Mouse (Mus musculus) liver, embryonic 14.5 days (tissue): Measurements from ENCODE around the gene Noxa1. TPM values are rescaled to one million over a fixed set of nuclear protein-coding genes. Genes with fewer than 3 reads are reported as not detected.

Experiments
- ATAC-seq: fragments of 200-750 bp; cut with Nextera tagmentation; 2 replicates; pipeline ENCODE4 v1.8.0; 2017; ENCODE audit warnings: moderate number of reproducible peaks, mild to moderate bottlenecking, moderate library complexity; ENCODE audit not compliant: insufficient read depth
- DNase-seq, 3 experiments: peaks; one replicate each; pipeline ENCODE4 v3.0.0-alpha.2; 2012 to 2013; ENCODE audit warnings: low read depth in 3 of 3, low spot score in 3 of 3
- H3K27ac ChIP-seq: fragments of 300-500 bp; sonication (generic); 2 replicates; pipeline ENCODE4 v1.5.1; 2014; ENCODE audit warnings: moderate library complexity, mild to moderate bottlenecking, control low read depth, inconsistent platforms
- H3K27me3 ChIP-seq: fragments of 300-500 bp; sonication (generic); 2 replicates; pipeline ENCODE4 v1.6.1; 2014; ENCODE audit warnings: mild to moderate bottlenecking, low read length, moderate library complexity; ENCODE audit not compliant: control insufficient read depth, insufficient read depth
- H3K36me3 ChIP-seq: fragments of 300-500 bp; sonication (generic); replicated peaks from 2 replicates; pipeline ENCODE4 v1.6.1; 2014; ENCODE audit warnings: low read depth; ENCODE audit not compliant: control insufficient read depth, insufficient read depth
- H3K4me1 ChIP-seq, 2 experiments: fragments of 200-500 bp in 1 of 2; fragments of 300-500 bp in 1 of 2; sonication (generic) in 1 of 2; replicated peaks; 2 replicates each; pipeline ENCODE4 v1.6.1; 2012 to 2014; ENCODE audit warnings: antibody characterized with exemption in 1 of 2, inconsistent platforms in 1 of 2, low read length in 1 of 2; ENCODE audit not compliant: control insufficient read depth in 2 of 2, insufficient read depth in 2 of 2
- H3K4me2 ChIP-seq: fragments of 300-500 bp; sonication (generic); 2 replicates; pipeline ENCODE4 v1.6.1; 2014; ENCODE audit warnings: low read depth, mild to moderate bottlenecking, control low read depth, moderate library complexity
- H3K4me3 ChIP-seq, 2 experiments: fragments of 200-500 bp in 1 of 2; fragments of 300-500 bp in 1 of 2; sonication (generic) in 1 of 2; 2 replicates each; pipeline ENCODE4 v1.5.1; 2012 to 2014; ENCODE audit warnings: low read depth in 2 of 2, low read length in 2 of 2, mild to moderate bottlenecking in 2 of 2, control low read depth in 1 of 2, inconsistent platforms in 1 of 2, moderate library complexity in 1 of 2; ENCODE audit not compliant: insufficient read depth in 1 of 2
- H3K9ac ChIP-seq: fragments of 300-500 bp; sonication (generic); replicated peaks from 2 replicates; pipeline ENCODE4 v1.6.1; 2014; ENCODE audit warnings: mild to moderate bottlenecking, control low read depth, moderate library complexity
- H3K9me3 ChIP-seq: fragments of 300-500 bp; sonication (generic); 2 replicates; pipeline ENCODE4 v1.6.1; 2016; ENCODE audit warnings: low read length, mixed read lengths; ENCODE audit not compliant: control insufficient read depth
- CTCF ChIP-seq: IDR thresholded peaks from 2 replicates; pipeline ENCODE4 v1.5.1; 2016; ENCODE audit warnings: antibody characterized with exemption, low read depth, control low read depth
- EP300 ChIP-seq: IDR thresholded peaks from 2 replicates; pipeline ENCODE4 v1.6.1; 2016; ENCODE audit warnings: antibody characterized with exemption, low read depth
- whole genome bisulfite sequencing: fragments of 180-500 bp; shearing (Covaris S2); extraction: QIAGEN DNeasy Blood & Tissue Kit; methylation state at CpG from one replicate; pipeline ENCODE4 v1.1.7; 2014; ENCODE audit not compliant: insufficient replicate concordance; 5-methylcytosine and 5-hydroxymethylcytosine counted together
- polyA plus RNA-seq, 2 experiments: library from polyadenylated mRNA; depleted of rRNA in 1 of 2; stranded (reverse) in 1 of 2; unstranded in 1 of 2; fragments of >200 nt; fragmentation: Nextera tagmentation in 1 of 2; extraction: Ambion mirVana in 1 of 2; gene quantifications; 2 replicates each; pipeline versions ENCODE4 v1.2.1 to v1.2.3; 2012 to 2014

Noxa1 gene
- polyA plus RNA-seq, 2 experiments, result 1.1 to 1.8 TPM

DNA sequence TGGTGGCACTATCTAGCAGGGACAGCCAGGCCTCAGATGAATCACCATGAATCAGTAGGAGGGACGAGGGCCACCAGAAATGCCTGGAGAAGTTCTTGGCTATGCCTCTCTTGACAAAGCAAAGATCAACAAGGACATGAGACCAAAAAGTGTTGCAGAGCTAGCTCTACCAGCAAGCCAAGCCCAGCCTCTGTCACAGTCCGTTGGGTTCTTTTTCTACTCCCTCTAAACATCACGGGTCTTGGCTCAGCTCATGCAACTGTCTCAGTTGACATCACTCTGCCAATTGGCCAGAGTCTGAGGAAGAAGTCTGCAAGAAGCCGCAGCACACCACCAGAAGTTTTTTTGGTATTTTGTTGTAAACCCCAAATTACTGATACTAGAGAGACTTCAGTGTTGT, 19.4 kb downstream of the Noxa1 start:
- DNase-seq (no peak), ATAC-seq (no peak)
- WGBS, result 58% methylated on average over 4 of the region's 4 CpGs
- Histone ChIP-seq H3K4me3 (no peak overlapping the region), H3K27me3 (no peaks in the 10 kb centered on the region), H3K9me3 (no peaks in the 10 kb centered on the region), H3K27ac (no peak overlapping the region), H3K4me1 (peaks cover 0 to 5% of the 10 kb centered on the region in 2 experiments; a peak in 1 of 4 replicates), H3K9ac (no peak overlapping the region), H3K36me3 (no peaks in the 10 kb centered on the region), H3K4me2 (no peak overlapping the region)
- TF ChIP-seq EP300 (no peak), CTCF (no peak)

DNA sequence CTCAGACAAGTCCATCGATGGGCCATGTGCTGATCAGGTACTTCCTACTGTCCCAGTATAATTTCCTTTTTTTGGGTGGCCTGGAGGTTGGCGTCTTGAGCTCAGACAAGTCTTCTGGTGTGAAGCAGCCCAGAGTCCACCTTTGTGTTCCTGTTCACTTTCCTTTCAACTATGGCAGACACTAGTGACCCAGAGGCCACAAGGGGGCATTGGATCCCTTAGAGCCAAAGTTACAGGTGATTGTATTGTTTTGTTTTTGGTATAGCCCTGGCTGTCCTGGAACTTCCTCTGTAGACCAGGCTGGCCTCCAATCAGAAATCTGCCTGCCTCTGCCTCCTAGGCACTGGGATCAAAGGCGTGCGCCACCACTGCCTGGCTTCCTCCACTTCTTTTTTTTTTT, 22.6 kb downstream of the Noxa1 start:
- no peak overlapping the region for H3K4me3 ChIP-seq
- no peaks in the 10 kb centered on the region for H3K36me3 ChIP-seq
- ATAC-seq (no peak), DNase-seq (no peak)
- H3K4me1 ChIP-seq, result 0 out of 4 replicates have a peak, but pooled peaks cover 0 to 2% of the 10 kb centered on the region in 2 experiments
- H3K27ac ChIP-seq, result no peak overlapping the region
- no peak overlapping the region for H3K4me2 ChIP-seq
- no peak overlapping the region for H3K9ac ChIP-seq
- no peaks in the 10 kb centered on the region for H3K9me3 ChIP-seq
- WGBS, result 63% methylated on average over 4 of the region's 4 CpGs
- H3K27me3 ChIP-seq, result no peaks in the 10 kb centered on the region
- TF ChIP-seq EP300 (no peak), CTCF (peak; percentile 28)

DNA sequence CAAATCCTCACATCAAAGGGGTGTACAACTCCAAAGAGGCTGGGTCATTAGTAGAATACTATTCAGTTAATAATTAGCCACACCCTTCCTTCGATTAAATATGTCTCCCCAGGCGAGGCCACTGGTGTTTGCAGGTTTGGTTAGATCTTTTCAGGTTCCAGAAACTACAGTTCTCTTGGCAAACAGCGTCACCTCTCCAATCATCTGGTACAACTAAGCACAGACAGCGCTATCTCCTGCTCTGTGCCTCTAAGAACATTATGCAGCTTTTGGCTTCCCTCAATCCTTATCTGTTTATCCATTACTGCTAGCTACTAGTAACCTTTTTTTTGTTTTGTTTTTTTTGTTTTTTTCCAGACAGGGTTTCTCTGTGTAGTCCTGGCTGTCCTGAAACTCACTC, 25.4 kb downstream of the Noxa1 start:
- Histone ChIP-seq H3K36me3 (no peaks in the 10 kb centered on the region), H3K4me3 (no peak overlapping the region), H3K4me1 (0 out of 4 replicates have a peak, but pooled peaks cover 0 to 2% of the 10 kb centered on the region in 2 experiments), H3K4me2 (no peak overlapping the region), H3K9ac (no peak overlapping the region), H3K27ac (no peak overlapping the region), H3K27me3 (no peaks in the 10 kb centered on the region), H3K9me3 (no peaks in the 10 kb centered on the region)
- DNase-seq (no peak), ATAC-seq (no peak)
- 46% methylated on average over 4 of the region's 4 CpGs for whole genome bisulfite sequencing
- no peak for TF ChIP-seq CTCF
- TF ChIP-seq EP300, result no peak

DNA sequence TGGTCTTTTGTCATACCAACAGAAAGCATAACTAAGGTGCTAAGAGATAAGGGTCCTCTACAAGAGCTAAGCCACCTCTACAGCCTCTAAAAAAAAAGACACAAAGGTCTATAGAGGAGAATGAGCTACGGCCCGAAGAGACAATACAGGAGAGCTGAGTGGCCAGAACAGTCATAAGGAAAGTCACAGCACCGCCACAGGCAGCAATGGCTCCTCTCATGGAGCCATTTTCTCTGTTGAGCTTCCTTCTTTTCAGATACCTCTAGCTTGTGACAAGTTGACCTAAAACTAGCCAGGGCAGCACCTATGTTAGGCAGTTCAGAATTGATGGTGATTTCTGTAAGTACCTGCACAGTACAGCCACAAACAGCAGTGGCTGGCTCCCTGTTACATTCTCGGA, 28.4 kb downstream of the Noxa1 start:
- Histone ChIP-seq H3K36me3 (no peaks in the 10 kb centered on the region), H3K9me3 (no peaks in the 10 kb centered on the region), H3K4me1 (peaks cover 0 to 8% of the 10 kb centered on the region in 2 experiments; a peak in 2 of 4 replicates), H3K27me3 (no peaks in the 10 kb centered on the region), H3K4me3 (no peak overlapping the region), H3K27ac (no peak overlapping the region), H3K9ac (no peak overlapping the region), H3K4me2 (no peak overlapping the region)
- ATAC-seq, result no peak
- DNase-seq, result no peak
- WGBS, result 65% methylated on average over 4 of the region's 4 CpGs
- TF ChIP-seq EP300 (no peak), CTCF (no peak)

DNA sequence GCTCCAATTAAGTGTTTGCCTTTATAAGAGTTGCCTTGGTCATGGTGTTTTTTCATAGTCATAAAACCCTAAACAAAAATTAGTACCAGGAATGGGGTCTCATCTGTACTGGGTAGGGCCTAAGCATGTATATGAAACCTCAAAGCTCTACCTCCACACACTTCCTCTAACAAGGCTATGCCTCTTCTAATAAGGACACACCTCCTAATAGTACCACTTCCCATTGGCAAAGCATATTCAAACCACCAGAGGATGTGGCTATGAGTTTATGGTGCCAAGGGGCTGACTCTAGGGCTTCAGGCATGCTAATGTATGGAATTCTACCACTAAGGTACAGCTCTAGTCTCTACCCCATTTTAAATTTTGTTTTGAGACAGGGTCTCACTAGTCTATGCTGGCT, 29.4 kb downstream of the Noxa1 start:
- Histone ChIP-seq H3K9me3 (no peaks in the 10 kb centered on the region), H3K9ac (no peak overlapping the region), H3K4me1 (peaks cover 0 to 8% of the 10 kb centered on the region in 2 experiments; a peak in 2 of 4 replicates), H3K27me3 (no peaks in the 10 kb centered on the region), H3K27ac (no peak overlapping the region), H3K36me3 (no peaks in the 10 kb centered on the region), H3K4me3 (no peak overlapping the region), H3K4me2 (no peak overlapping the region)
- DNase-seq (no peak), ATAC-seq (no peak)
- no peak for TF ChIP-seq EP300
- no peak for TF ChIP-seq CTCF
